Mouse (Mus musculus) C2C12 (cell line): ENCODE measurements around the gene Gas6.

Experiments
- CTCF ChIP-seq: IDR thresholded peaks from one replicate; pipeline ENCODE4 v1.5.1; 2011; ENCODE audit not compliant: control insufficient read depth, insufficient read depth, insufficient read length
- FOSL1 ChIP-seq: IDR thresholded peaks from one replicate; pipeline ENCODE4 v1.8.0; 2011; ENCODE audit warnings: mild to moderate bottlenecking, low read length; ENCODE audit not compliant: poor library complexity, insufficient read depth, severe bottlenecking
- MAX ChIP-seq: IDR thresholded peaks from one replicate; pipeline ENCODE4 v1.6.1; 2011; ENCODE audit warnings: mild to moderate bottlenecking, control low read depth
- MYOD1 ChIP-seq: IDR thresholded peaks from one replicate; pipeline ENCODE4 v1.6.1; 2011; ENCODE audit warnings: low read depth; ENCODE audit not compliant: control insufficient read depth, insufficient read length

DNA sequence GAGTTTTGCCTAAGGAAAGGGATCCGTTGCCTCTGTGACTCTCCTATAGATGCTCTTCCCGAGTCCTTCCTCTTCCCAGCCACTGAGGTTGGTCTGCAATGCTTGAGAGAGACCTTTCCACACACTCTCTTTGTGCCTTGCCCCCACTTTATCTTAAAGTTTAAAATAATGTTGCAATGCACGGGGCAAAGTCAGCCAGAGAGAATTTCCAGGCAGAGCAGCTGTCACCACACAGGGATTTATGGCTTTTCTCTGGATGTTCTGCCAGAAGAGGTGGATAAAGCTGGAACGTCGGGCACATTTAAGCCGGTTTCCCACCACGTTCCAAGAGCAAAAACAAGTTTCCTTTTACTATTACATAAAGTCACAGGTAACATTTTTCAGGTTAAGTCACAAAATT, 27.1 kb upstream of the Gas6 start:
- no peak for TF ChIP-seq MYOD1
- no peak for TF ChIP-seq CTCF
- TF ChIP-seq MAX, result no peak
- no peak for TF ChIP-seq FOSL1
